Mouse (Mus musculus) lung, embryonic 15.5 days (tissue): Measurements from ENCODE around the gene Thada. TPM values are rescaled to one million over a fixed set of nuclear protein-coding genes. Genes with fewer than 3 reads are reported as not detected.

ENCODE experiments used
- polyA plus RNA-seq: library from polyadenylated mRNA; unstranded; fragments of >200 nt; fragmentation: Nextera tagmentation; extraction: Ambion mirVana; gene quantifications from 2 replicates; pipeline ENCODE4 v1.2.1, GENCODE M21; 2015

Gene Thada
- polyA plus RNA-seq, 1 experiment from 2014 or later, result 10.0 TPM

Other genes with a start within 250 kb of the Thada start
- gene Plekhh2, start 45.7 kb upstream of the Thada start, polyA plus RNA-seq, result 7.4 and 8.8 TPM in 2 replicates
- 38.9 and 39.4 TPM in 2 replicates for gene Dync2li1, start 160.3 kb upstream of the Thada start, polyA plus RNA-seq
- 0.06 TPM in 1 of 2 replicates, not detected in the other for gene Abcg8, start 210.1 kb upstream of the Thada start, polyA plus RNA-seq
- gene Abcg5, start 216.8 kb upstream of the Thada start, polyA plus RNA-seq, result 0.46 and 0.68 TPM in 2 replicates